In genomic region chr16:91898850-91899848, GRCm38 (mm10) we compare ENCODE assay signal across 9 mouse cellular contexts.
DNase-seq lines count a peak whose midpoint lies in the region; ATAC-seq and TF ChIP-seq lines count a peak whose summit lies in the region.
"Had no signal": no experiment of that assay in that cellular context is flagged by ENCODE, and none has a peak within 500 bp of the region (broad histone marks: within the 10 kb centered on the region; RNA-seq: fewer than 3 reads in every experiment).

No protein-coding gene starts in this region.

- no peaks in the 10 kb centered on the region for H3K9me3 ChIP-seq in embryonic facial prominence, embryonic 13.5 days
- no peaks in the 10 kb centered on the region for H3K9me3 ChIP-seq in limb, embryonic 14.5 days (ENCODE audit: control insufficient read depth, low read length)
- H3K9me3 ChIP-seq: neural tube, embryonic 12.5 days had no signal

- no peak for TF ChIP-seq POLR2A in limb, embryonic 14.5 days (IDR thresholded peaks at IDR 0.05; ENCODE audit: borderline replicate concordance, extremely low read depth, insufficient read depth, insufficient read length)

- 0 out of 2 replicates have a peak overlapping the region, but pooled peaks have one; percentile 33 for H3K27ac ChIP-seq in embryonic facial prominence, embryonic 13.5 days
- H3K27ac ChIP-seq in limb, embryonic 14.5 days (replicated peaks; ENCODE audit: low read depth, low read length): peak overlapping the region; percentile 38; the same call in 1 of the 2 replicates
- H3K27ac ChIP-seq: neural tube, embryonic 12.5 days had no signal

- no peak overlapping the region for H3K9ac ChIP-seq in embryonic facial prominence, embryonic 13.5 days
- H3K9ac ChIP-seq in limb, embryonic 14.5 days (ENCODE audit: low read depth, low read length, severe bottlenecking): no peak overlapping the region
- H3K9ac ChIP-seq: neural tube, embryonic 12.5 days had no signal

- no peaks in the 10 kb centered on the region for H3K27me3 ChIP-seq in embryonic facial prominence, embryonic 13.5 days
- H3K27me3 ChIP-seq in limb, embryonic 14.5 days (ENCODE audit: control insufficient read depth, insufficient read depth, low read length): no peaks in the 10 kb centered on the region
- H3K27me3 ChIP-seq: neural tube, embryonic 12.5 days had no signal

- no peak for DNase-seq in frontal cortex, postnatal 14 days (ENCODE audit: low spot score in 2 of 2)
- DNase-seq in A20 (ENCODE audit: low read depth, low spot score): peak; percentile 51
- DNase-seq in limb, embryonic 14.5 days (ENCODE audit: low spot score): no peak
- DNase-seq in frontal cortex, postnatal 10 days (ENCODE audit: low spot score in 2 of 2): no peak
- no peak for DNase-seq in adrenal gland, postnatal 4 days (ENCODE audit: low spot score in 2 of 2)
- no peak for DNase-seq in spleen, postnatal 4 days (ENCODE audit: low spot score in 2 of 2)

- no peak overlapping the region for H3K4me3 ChIP-seq in embryonic facial prominence, embryonic 13.5 days
- H3K4me3 ChIP-seq in limb, embryonic 14.5 days (replicated peaks; ENCODE audit: low read length): no peak overlapping the region
- H3K4me3 ChIP-seq: neural tube, embryonic 12.5 days had no signal

- no peak overlapping the region for H3K4me2 ChIP-seq in embryonic facial prominence, embryonic 13.5 days
- no peak overlapping the region for H3K4me2 ChIP-seq in limb, embryonic 14.5 days (replicated peaks; ENCODE audit: low read depth, low read length, severe bottlenecking)
- H3K4me2 ChIP-seq: neural tube, embryonic 12.5 days had no signal

- peaks cover 27% of the 10 kb centered on the region for H3K4me1 ChIP-seq in embryonic facial prominence, embryonic 13.5 days
- H3K4me1 ChIP-seq in limb, embryonic 14.5 days (ENCODE audit: control insufficient read depth, insufficient read depth, low read length): peaks cover 23% of the 10 kb centered on the region

- H3K36me3 ChIP-seq in embryonic facial prominence, embryonic 13.5 days: no peaks in the 10 kb centered on the region
- H3K36me3 ChIP-seq in limb, embryonic 14.5 days (ENCODE audit: control insufficient read depth, insufficient read depth, low read length): no peaks in the 10 kb centered on the region

- WGBS in embryonic facial prominence, embryonic 13.5 days: 58% methylated on average over 22 of the region's 22 CpGs
- WGBS in limb, embryonic 14.5 days: 52% methylated on average over 22 of the region's 22 CpGs

- ATAC-seq in frontal cortex, adult (ENCODE audit: low TSS enrichment): peak; percentile 64
- ATAC-seq in embryonic facial prominence, embryonic 13.5 days (ENCODE audit: insufficient number of reproducible peaks, insufficient read depth, low FRiP score, low TSS enrichment, low read depth): no peak
- no peak for ATAC-seq in limb, embryonic 14.5 days (ENCODE audit: low FRiP score, low read depth)
